Mouse (Mus musculus) spleen, adult 2 months (tissue): ENCODE data around the gene Ptprm. TPM values are rescaled to one million over a fixed set of nuclear protein-coding genes. Genes with fewer than 3 reads are reported as not detected.
A peak's percentile ranks its signal among the peaks of the same experiment; 100 is the strongest.

ENCODE experiments used
- DNase-seq, 2 experiments: peaks; one replicate each; pipeline versions ENCODE4 v3.0.0 to v3.0.0-alpha.2; 2012 to 2021; ENCODE audit warnings: low spot score in 2 of 2, low read depth in 1 of 2
- H3K27ac ChIP-seq: fragments of 200-500 bp; 2 replicates; pipeline ENCODE4 v1.5.1; 2012; ENCODE audit warnings: low read length, inconsistent platforms; ENCODE audit not compliant: insufficient read depth
- H3K27me3 ChIP-seq: fragments of 200-500 bp; 2 replicates; pipeline ENCODE4 v1.6.1; 2012; ENCODE audit warnings: mild to moderate bottlenecking, moderate library complexity, low read length, inconsistent platforms; ENCODE audit not compliant: control insufficient read depth, insufficient read depth
- H3K36me3 ChIP-seq: fragments of 200-500 bp; 2 replicates; pipeline ENCODE4 v1.6.1; 2012; ENCODE audit warnings: mild to moderate bottlenecking, low read length, inconsistent platforms; ENCODE audit not compliant: control insufficient read depth, insufficient read depth
- H3K4me1 ChIP-seq: fragments of 200-500 bp; 2 replicates; pipeline ENCODE4 v1.6.1; 2011; ENCODE audit warnings: inconsistent platforms; ENCODE audit not compliant: control insufficient read depth, insufficient read depth, insufficient read length
- H3K4me3 ChIP-seq: fragments of 200-500 bp; 2 replicates; pipeline ENCODE4 v1.5.1; 2011; ENCODE audit warnings: mild to moderate bottlenecking, inconsistent platforms; ENCODE audit not compliant: insufficient read depth, insufficient read length; ENCODE audit errors: extremely low read depth
- CTCF ChIP-seq: fragments of 200-500 bp; IDR thresholded peaks from 2 replicates; pipeline ENCODE4 v1.5.1; 2011; ENCODE audit warnings: mild to moderate bottlenecking, inconsistent platforms; ENCODE audit not compliant: insufficient read depth, insufficient read length, insufficient replicate concordance; ENCODE audit errors: extremely low read depth
- POLR2A ChIP-seq: fragments of 200-500 bp; IDR thresholded peaks from 2 replicates; pipeline ENCODE4 v1.6.1; 2011; ENCODE audit warnings: low read depth, low read length, inconsistent platforms
- WGBS: fragments of 180-500 bp; shearing (Covaris S2); methylation state at CpG from one replicate; pipeline ENCODE4 v1.1.7; 2018; 5-methylcytosine and 5-hydroxymethylcytosine counted together
- polyA plus RNA-seq: library from polyadenylated mRNA; depleted of rRNA; stranded (reverse); fragments of >200 nt; gene quantifications from 2 replicates; pipeline ENCODE4 v1.2.3, GENCODE M21; 2012

Ptprm gene
- polyA plus RNA-seq, 1 experiment = 5.0 TPM

DNA sequence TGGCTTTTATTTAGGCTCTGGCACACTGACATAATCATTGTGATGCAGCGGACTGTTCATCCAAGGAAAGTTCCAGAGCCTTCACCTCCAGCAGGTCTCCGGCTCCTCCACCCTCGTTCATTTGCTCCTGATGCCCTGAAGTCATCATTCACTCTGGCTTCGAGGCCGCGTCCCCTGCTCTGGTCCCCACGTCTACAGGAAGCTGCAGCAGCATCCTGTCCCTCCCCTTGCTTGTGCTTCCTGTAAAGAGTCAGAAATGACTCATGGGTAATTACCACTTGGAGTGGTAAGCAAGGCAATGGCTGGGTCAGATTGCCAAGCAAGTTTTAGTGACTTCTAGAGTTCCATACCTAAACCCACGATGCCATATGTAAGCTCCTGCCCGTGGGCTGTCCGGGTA lies 7.3 kb downstream of the Ptprm start:
- Histone ChIP-seq H3K4me1 (no peaks in the 10 kb centered on the region), H3K27me3 (no peaks in the 10 kb centered on the region), H3K4me3 (no peak overlapping the region), H3K27ac (peak overlapping the region; percentile 47), H3K36me3 (no peaks in the 10 kb centered on the region)
- TF ChIP-seq POLR2A (no peak), CTCF (no peak)
- no peak for DNase-seq
- WGBS = 54% methylated on average over 10 of the region's 10 CpGs

DNA sequence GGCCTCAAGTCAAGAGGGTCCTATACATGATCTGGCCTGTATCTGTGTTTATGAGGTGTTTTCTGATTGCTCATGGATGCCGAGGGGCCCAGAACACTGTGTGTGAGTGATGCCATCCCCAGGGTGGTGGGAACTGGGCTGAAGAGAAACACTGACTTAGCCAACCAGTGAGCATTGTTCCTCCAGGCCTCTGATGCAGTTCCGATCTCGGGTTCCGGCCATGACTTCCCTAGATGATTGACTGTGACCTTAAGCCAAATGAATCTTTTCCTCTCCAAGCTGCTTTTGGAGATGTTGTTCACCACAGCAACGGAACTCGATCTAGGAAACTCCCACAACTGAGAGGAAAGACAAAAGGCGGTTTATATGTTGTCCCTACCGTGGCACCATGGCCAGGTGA lies 9.1 kb downstream of the Ptprm start:
- 86% methylated on average over 8 of the region's 8 CpGs for WGBS
- DNase-seq = no peak
- peak overlapping the region; percentile 20; the same call in 1 of the 2 replicates for H3K27ac ChIP-seq
- no peaks in the 10 kb centered on the region for H3K4me1 ChIP-seq
- TF ChIP-seq CTCF (no peak), POLR2A (no peak)
- H3K4me3 ChIP-seq = no peak overlapping the region
- H3K36me3 ChIP-seq = no peaks in the 10 kb centered on the region
- no peaks in the 10 kb centered on the region for H3K27me3 ChIP-seq

DNA sequence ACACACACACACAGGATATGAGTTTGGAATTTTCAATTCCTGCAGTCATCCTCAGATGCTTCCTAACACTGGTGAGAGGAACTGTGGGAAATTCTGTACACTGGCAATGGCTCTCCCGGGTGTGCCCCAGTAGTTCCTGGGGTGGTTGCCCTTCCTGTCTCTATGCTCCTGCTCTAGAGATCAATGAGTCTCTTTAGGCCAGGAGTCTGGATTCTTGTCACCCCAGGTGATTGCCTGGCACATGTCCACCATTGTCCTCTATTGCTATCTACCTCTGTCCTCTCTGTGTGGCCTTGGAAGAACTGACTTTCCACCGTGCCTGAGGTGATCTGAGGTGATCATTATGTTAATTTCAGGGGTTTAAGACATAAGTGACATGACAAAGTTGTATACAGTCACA lies 10.8 kb downstream of the Ptprm start:
- 78% methylated on average over 2 of the region's 2 CpGs for WGBS

DNA sequence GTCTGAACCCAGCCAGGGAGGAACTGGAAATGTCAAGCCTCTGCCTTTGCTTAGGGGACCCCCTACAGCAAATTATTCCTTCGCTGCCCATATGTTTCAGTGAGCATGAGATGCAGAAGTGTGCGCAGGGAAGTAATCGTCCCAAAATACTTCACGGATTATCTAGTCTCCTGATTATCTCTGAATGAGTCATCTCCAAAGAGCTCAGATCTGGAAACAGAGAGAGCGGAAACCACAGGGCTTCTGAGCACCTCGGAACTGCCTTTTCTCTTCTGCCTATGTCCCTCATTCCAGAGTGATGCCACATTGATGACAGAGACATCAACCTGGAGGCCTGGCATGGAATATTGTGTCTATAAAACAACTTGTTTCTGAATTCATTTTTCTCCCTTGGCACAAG lies 11.3 kb downstream of the Ptprm start:
- TF ChIP-seq CTCF (no peak), POLR2A (no peak)
- WGBS = 83% methylated on average over 6 of the region's 6 CpGs
- H3K27ac ChIP-seq = no peak overlapping the region
- no peaks in the 10 kb centered on the region for H3K36me3 ChIP-seq
- H3K4me1 ChIP-seq = no peaks in the 10 kb centered on the region
- H3K27me3 ChIP-seq = no peaks in the 10 kb centered on the region
- no peak overlapping the region for H3K4me3 ChIP-seq
- no peak for DNase-seq

More for the DNA sequence above, 10.8 kb downstream of the Ptprm start:
- H3K4me3 ChIP-seq = no peak overlapping the region
- no peak overlapping the region for H3K27ac ChIP-seq
- DNase-seq = no peak
- no peaks in the 10 kb centered on the region for H3K27me3 ChIP-seq
- TF ChIP-seq POLR2A = no peak
- TF ChIP-seq CTCF = no peak
- no peaks in the 10 kb centered on the region for H3K36me3 ChIP-seq
- H3K4me1 ChIP-seq = no peaks in the 10 kb centered on the region

DNA sequence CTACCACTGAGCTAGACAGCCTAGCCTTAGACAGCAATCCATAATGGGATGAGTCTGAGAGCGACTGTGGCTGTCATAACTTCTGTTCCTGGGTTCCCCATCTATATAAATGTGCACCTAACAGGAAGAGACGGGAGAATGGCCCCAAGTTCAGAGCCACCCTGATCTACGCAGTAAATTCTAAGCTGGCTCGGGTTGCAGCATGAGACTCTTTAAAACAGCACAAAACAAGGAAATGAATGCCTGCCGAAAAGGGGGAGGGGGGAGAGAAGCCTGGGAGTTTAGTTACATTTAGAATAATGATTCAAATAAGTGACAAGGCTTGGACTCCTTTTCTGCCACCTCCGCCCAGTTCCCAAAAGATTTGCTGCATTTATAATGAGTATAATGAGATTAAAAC lies 13.9 kb downstream of the Ptprm start:
- Histone ChIP-seq H3K36me3 (no peaks in the 10 kb centered on the region), H3K4me3 (no peak overlapping the region), H3K27ac (no peak overlapping the region), H3K27me3 (no peaks in the 10 kb centered on the region), H3K4me1 (no peaks in the 10 kb centered on the region)
- TF ChIP-seq POLR2A (no peak), CTCF (no peak)
- no peak for DNase-seq
- 84% methylated on average over 6 of the region's 6 CpGs for WGBS

DNA sequence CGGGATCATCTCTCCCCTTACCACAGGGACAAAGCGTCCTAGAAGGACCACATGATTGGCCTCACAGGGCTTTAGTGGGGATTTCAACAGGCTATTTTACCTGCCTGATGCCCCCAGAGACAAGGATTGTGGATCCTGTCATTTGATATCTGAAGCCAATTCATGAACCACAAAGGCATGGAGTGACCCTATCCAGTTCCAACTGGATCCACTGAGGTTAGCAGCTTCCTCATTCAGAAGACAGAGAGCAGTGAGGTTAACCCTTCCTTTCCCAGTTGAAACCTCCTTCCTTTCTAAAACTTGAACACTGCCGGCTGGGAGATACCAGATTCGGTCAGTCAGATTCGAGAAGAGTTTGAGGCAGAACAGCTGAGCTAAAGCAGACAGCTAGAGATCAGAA lies 14.7 kb downstream of the Ptprm start:
- DNase-seq = no peak

DNA sequence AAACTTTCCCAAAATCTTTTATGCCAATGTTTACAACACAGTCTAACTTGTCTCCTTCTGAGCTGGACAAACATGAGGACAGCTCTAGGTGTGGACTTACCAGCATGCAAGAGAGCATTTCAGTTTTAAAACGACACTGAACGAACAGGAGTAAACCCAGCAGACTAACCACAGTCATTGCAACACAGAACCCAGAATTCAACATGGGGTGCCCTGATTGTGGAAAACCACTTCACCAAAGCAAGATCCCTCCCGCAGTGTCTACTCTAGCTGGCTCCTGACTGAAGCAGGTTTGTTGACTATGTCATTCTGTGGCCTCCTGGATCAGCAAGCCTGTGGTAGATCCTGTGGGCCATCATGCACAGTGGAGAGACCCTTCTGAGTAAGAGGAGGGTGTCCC lies 19.9 kb downstream of the Ptprm start:
- no peak for TF ChIP-seq POLR2A
- no peak for TF ChIP-seq CTCF
- 56% methylated on average over 3 of the region's 3 CpGs for WGBS
- no peak for DNase-seq
- H3K27me3 ChIP-seq = no peaks in the 10 kb centered on the region
- H3K4me3 ChIP-seq = no peak overlapping the region
- no peak overlapping the region for H3K27ac ChIP-seq
- no peaks in the 10 kb centered on the region for H3K4me1 ChIP-seq
- H3K36me3 ChIP-seq = no peaks in the 10 kb centered on the region

More for the DNA sequence above, 14.7 kb downstream of the Ptprm start:
- no peaks in the 10 kb centered on the region for H3K36me3 ChIP-seq
- no peak overlapping the region for H3K4me3 ChIP-seq
- TF ChIP-seq CTCF = no peak
- 88% methylated on average over 5 of the region's 5 CpGs for WGBS
- no peak overlapping the region for H3K27ac ChIP-seq
- no peaks in the 10 kb centered on the region for H3K27me3 ChIP-seq
- no peaks in the 10 kb centered on the region for H3K4me1 ChIP-seq
